8 mouse cellular contexts compared by ENCODE assay signal in the genomic region with DNA sequence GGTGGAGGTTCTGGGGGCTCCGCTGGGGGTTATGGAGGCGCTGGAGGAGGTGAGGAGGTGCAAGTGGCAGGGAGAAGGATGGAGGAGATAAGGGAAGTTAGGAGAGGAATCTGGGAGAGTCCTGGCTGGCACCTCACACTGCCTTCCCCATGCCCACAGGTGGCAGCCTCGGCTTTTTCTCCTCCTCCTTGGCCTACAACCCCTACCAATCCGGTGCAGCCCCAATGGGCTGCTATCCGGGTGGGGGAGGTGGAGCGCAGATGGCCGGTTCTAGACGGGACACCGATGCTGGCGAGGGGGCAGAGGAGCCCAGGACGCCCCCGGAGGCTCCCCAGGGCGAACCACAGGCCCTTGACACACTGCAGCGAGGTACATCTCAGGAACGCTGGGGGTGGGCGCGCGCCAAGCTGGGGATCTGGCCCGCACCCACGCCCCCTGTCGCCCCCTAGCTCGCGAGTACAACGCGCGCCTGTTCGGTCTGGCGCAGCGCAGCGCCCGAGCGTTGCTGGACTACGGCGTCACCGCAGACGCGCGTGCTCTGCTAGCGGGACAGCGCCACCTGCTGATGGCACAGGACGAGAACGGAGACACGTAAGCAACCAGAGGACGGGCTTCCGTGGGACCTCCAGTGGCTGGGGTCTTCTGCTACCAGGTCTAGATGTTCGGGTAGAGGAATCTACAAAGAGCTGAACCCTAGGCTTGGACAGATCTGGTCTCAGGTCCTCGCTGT. TPM values are rescaled to one million over a fixed set of nuclear protein-coding genes. Genes with fewer than 3 reads are reported as not detected.
A peak's percentile ranks its signal among the peaks of the same experiment; 100 is the strongest.
DNase-seq lines count a peak whose midpoint lies in the region; ATAC-seq and TF ChIP-seq lines count a peak whose summit lies in the region.

No protein-coding gene starts in this region.

- no peaks in the 10 kb centered on the region for H3K9me3 ChIP-seq in heart, embryonic 13.5 days
- no peaks in the 10 kb centered on the region for H3K9me3 ChIP-seq in kidney, postnatal 0 days (replicated peaks; ENCODE audit: low read length)
- H3K9me3 ChIP-seq in liver, embryonic 14.5 days (ENCODE audit: control insufficient read depth, low read length), result no peaks in the 10 kb centered on the region
- H3K9me3 ChIP-seq in neural tube, embryonic 11.5 days (ENCODE audit: control insufficient read depth, low read length), result no peaks in the 10 kb centered on the region
- H3K9me3 ChIP-seq in stomach, postnatal 0 days (ENCODE audit: control insufficient read depth, low read length), result no peaks in the 10 kb centered on the region

- no peak overlapping the region for H3K27ac ChIP-seq in heart, embryonic 13.5 days (replicated peaks)
- H3K27ac ChIP-seq in kidney, postnatal 0 days, result no peak overlapping the region
- H3K27ac ChIP-seq in liver, embryonic 14.5 days, result no peak overlapping the region
- no peak overlapping the region for H3K27ac ChIP-seq in neural tube, embryonic 11.5 days (ENCODE audit: low read depth, low read length)
- H3K27ac ChIP-seq in stomach, postnatal 0 days (replicated peaks), result no peak overlapping the region

- TF ChIP-seq EP300 in liver, embryonic 14.5 days (IDR thresholded peaks at IDR 0.05; ENCODE audit: low read depth), result no peak
- TF ChIP-seq EP300 in stomach, postnatal 0 days (optimal IDR thresholded peaks at IDR 0.05), result no peak

- peak; percentile 87 for DNase-seq in CD4-positive helper T cell, adult 2 months (ENCODE audit: low read depth, low spot score)
- peak; percentile 95 for DNase-seq in brain, embryonic 14.5 days (ENCODE audit: low read depth)
- peak; percentile 90 for DNase-seq in kidney, postnatal 0 days (ENCODE audit: low spot score)
- peak; percentile 62 to 70 (median 68) for DNase-seq in liver, embryonic 14.5 days (ENCODE audit: low read depth in 3 of 3, low spot score in 3 of 3)
- DNase-seq in neural tube, embryonic 11.5 days (ENCODE audit: low spot score), result peak; percentile 92
- DNase-seq in stomach, postnatal 0 days (ENCODE audit: low spot score), result peak; percentile 87

- WGBS in heart, embryonic 13.5 days, result 2% methylated on average over 47 of the region's 47 CpGs
- WGBS in kidney, postnatal 0 days, result 2% methylated on average over 47 of the region's 47 CpGs
- WGBS in liver, embryonic 14.5 days (ENCODE audit: insufficient replicate concordance), result 2% methylated on average over 47 of the region's 47 CpGs
- 2% methylated on average over 47 of the region's 47 CpGs for WGBS in neural tube, embryonic 11.5 days
- WGBS in stomach, postnatal 0 days, result 2% methylated on average over 46 of the region's 47 CpGs

- peaks cover 25% of the 10 kb centered on the region for H3K4me1 ChIP-seq in heart, embryonic 13.5 days
- peaks cover 5% of the 10 kb centered on the region; the same call in 1 of the 2 replicates for H3K4me1 ChIP-seq in kidney, postnatal 0 days (replicated peaks; ENCODE audit: insufficient read depth, low read length)
- peaks cover 12 to 16% of the 10 kb centered on the region in 2 experiments for H3K4me1 ChIP-seq in liver, embryonic 14.5 days (replicated peaks; ENCODE audit: control insufficient read depth in 2 of 2, insufficient read depth in 2 of 2, low read length in 1 of 2)
- H3K4me1 ChIP-seq in neural tube, embryonic 11.5 days (ENCODE audit: control insufficient read depth, insufficient read depth, low read length), result peaks cover 14% of the 10 kb centered on the region
- no peaks in the 10 kb centered on the region; the same call in 1 of the 2 replicates for H3K4me1 ChIP-seq in stomach, postnatal 0 days (replicated peaks; ENCODE audit: control insufficient read depth, insufficient read depth)

- peak overlapping the region; percentile 50 for H3K4me3 ChIP-seq in heart, embryonic 13.5 days
- H3K4me3 ChIP-seq in kidney, postnatal 0 days (replicated peaks; ENCODE audit: low read depth, low read length), result peak overlapping the region; percentile 33
- peak overlapping the region; percentile 14 to 51; a peak in 3 of 4 replicates for H3K4me3 ChIP-seq in liver, embryonic 14.5 days (ENCODE audit: insufficient read depth in 1 of 2, low read depth in 2 of 2, low read length in 2 of 2)
- peak overlapping the region; percentile 27 for H3K4me3 ChIP-seq in neural tube, embryonic 11.5 days (ENCODE audit: low read depth, low read length)
- peak overlapping the region; percentile 35 for H3K4me3 ChIP-seq in stomach, postnatal 0 days (ENCODE audit: low read depth, low read length)

- ATAC-seq in erythroblast, adult 5-6 weeks (replicated peaks; ENCODE audit: low FRiP score, poor library complexity, severe bottlenecking), result peak; percentile 53
- ATAC-seq in heart, embryonic 13.5 days (ENCODE audit: extremely low read depth, insufficient number of reproducible peaks, low FRiP score, low TSS enrichment), result no peak
- no peak for ATAC-seq in kidney, postnatal 0 days (replicated peaks; ENCODE audit: low FRiP score, low read depth)
- ATAC-seq in liver, embryonic 14.5 days (ENCODE audit: insufficient read depth), result no peak
- peak; percentile 24 for ATAC-seq in neural tube, embryonic 11.5 days (ENCODE audit: insufficient read depth, low FRiP score, low TSS enrichment)
- ATAC-seq in stomach, postnatal 0 days (ENCODE audit: low FRiP score, low TSS enrichment), result peak; percentile 8; the same call in 1 of the 2 replicates

- H3K36me3 ChIP-seq in heart, embryonic 13.5 days, result peaks cover 48% of the 10 kb centered on the region
- H3K36me3 ChIP-seq in kidney, postnatal 0 days (ENCODE audit: insufficient read depth, low read length), result peaks cover 18% of the 10 kb centered on the region
- H3K36me3 ChIP-seq in liver, embryonic 14.5 days (replicated peaks; ENCODE audit: control insufficient read depth, insufficient read depth, low read depth), result no peaks in the 10 kb centered on the region
- no peaks in the 10 kb centered on the region for H3K36me3 ChIP-seq in neural tube, embryonic 11.5 days (ENCODE audit: control insufficient read depth, insufficient read depth, low read length)
- H3K36me3 ChIP-seq in stomach, postnatal 0 days (ENCODE audit: control insufficient read depth, insufficient read depth, low read length), result peaks cover 32% of the 10 kb centered on the region

- H3K9ac ChIP-seq in heart, embryonic 13.5 days, result peak overlapping the region; percentile 77
- peak overlapping the region; percentile 44; the same call in 1 of the 2 replicates for H3K9ac ChIP-seq in kidney, postnatal 0 days (ENCODE audit: low read depth, low read length)
- H3K9ac ChIP-seq in liver, embryonic 14.5 days (replicated peaks), result peak overlapping the region; percentile 31
- peak overlapping the region; percentile 39 for H3K9ac ChIP-seq in neural tube, embryonic 11.5 days (ENCODE audit: low read length)
- peak overlapping the region; percentile 54; the same call in 1 of the 2 replicates for H3K9ac ChIP-seq in stomach, postnatal 0 days (ENCODE audit: low read length)

- H3K27me3 ChIP-seq in heart, embryonic 13.5 days (replicated peaks), result peaks cover 52% of the 10 kb centered on the region
- peaks cover 1% of the 10 kb centered on the region; the same call in 1 of the 2 replicates for H3K27me3 ChIP-seq in kidney, postnatal 0 days (ENCODE audit: insufficient read depth, low read length)
- no peaks in the 10 kb centered on the region for H3K27me3 ChIP-seq in liver, embryonic 14.5 days (ENCODE audit: control insufficient read depth, insufficient read depth, low read length)
- peaks cover 25% of the 10 kb centered on the region for H3K27me3 ChIP-seq in neural tube, embryonic 11.5 days (ENCODE audit: control insufficient read depth, insufficient read depth, low read length)
- no peaks in the 10 kb centered on the region for H3K27me3 ChIP-seq in stomach, postnatal 0 days (ENCODE audit: control insufficient read depth, insufficient read depth, low read length)

- TF ChIP-seq CTCF in brain, embryonic 14.5 days (IDR thresholded peaks at IDR 0.05; ENCODE audit: borderline replicate concordance, extremely low read depth, insufficient read depth, insufficient read length), result peak; percentile 94
- TF ChIP-seq CTCF in kidney, postnatal 0 days (IDR thresholded peaks at IDR 0.05; ENCODE audit: low read depth), result peak; percentile 96
- peak; percentile 98 for TF ChIP-seq CTCF in liver, embryonic 14.5 days (IDR thresholded peaks at IDR 0.05; ENCODE audit: low read depth)
- peak; percentile 97 for TF ChIP-seq CTCF in stomach, postnatal 0 days (IDR thresholded peaks at IDR 0.05; ENCODE audit: low read depth)

- no peak for TF ChIP-seq POLR2A in brain, embryonic 14.5 days (IDR thresholded peaks at IDR 0.05; ENCODE audit: borderline replicate concordance, extremely low read depth, insufficient read depth, insufficient read length, poor library complexity, severe bottlenecking)

- H3K4me2 ChIP-seq in heart, embryonic 13.5 days, result peak overlapping the region; percentile 78
- H3K4me2 ChIP-seq in kidney, postnatal 0 days (ENCODE audit: low read length), result peak overlapping the region; percentile 84
- H3K4me2 ChIP-seq in liver, embryonic 14.5 days (ENCODE audit: low read depth), result peak overlapping the region; percentile 73
- H3K4me2 ChIP-seq in neural tube, embryonic 11.5 days (ENCODE audit: low read depth), result peak overlapping the region; percentile 58
- H3K4me2 ChIP-seq in stomach, postnatal 0 days (replicated peaks; ENCODE audit: low read depth), result peak overlapping the region; percentile 69

RNA-seq across cellular contexts. Expression of a gene that starts 4.8 kb away (rescaled TPM):
- polyA plus RNA-seq in brain, embryonic 14.5 days (2012; rRNA removed), result 3.9 and 4.3 TPM in 2 replicates
- 0.96 and 1.0 TPM in 2 replicates for total RNA-seq in erythroblast, adult 5-6 weeks (2015; ENCODE audit: low replicate concordance)
- total RNA-seq in erythroblast, adult 5-6 weeks (2017; ENCODE audit: low replicate concordance), result 2.8 and 3.1 TPM in 2 replicates
- polyA plus RNA-seq in heart, embryonic 13.5 days (2015; fragmentation: Nextera tagmentation; extraction: Ambion mirVana), result 6.3 and 7.2 TPM in 2 replicates
- polyA plus RNA-seq in kidney, postnatal 0 days (2015; fragmentation: Nextera tagmentation; extraction: Ambion mirVana), result 8.7 and 8.8 TPM in 2 replicates
- 4.0 and 4.5 TPM in 2 replicates for polyA plus RNA-seq in liver, embryonic 14.5 days (2012; rRNA removed)
- 2.6 and 3.9 TPM in 2 replicates for polyA plus RNA-seq in liver, embryonic 14.5 days (2014; fragmentation: Nextera tagmentation; extraction: Ambion mirVana)
- polyA plus RNA-seq in neural tube, embryonic 11.5 days (2014; fragmentation: Nextera tagmentation; extraction: Ambion mirVana), result 4.1 and 4.3 TPM in 2 replicates
- 11.4 and 11.6 TPM in 2 replicates for polyA plus RNA-seq in stomach, postnatal 0 days (2015; fragmentation: Nextera tagmentation; extraction: Ambion mirVana)

RNA-seq across cellular contexts. Expression of a gene that starts 18.1 kb away (rescaled TPM):
- polyA plus RNA-seq in brain, embryonic 14.5 days (2012; rRNA removed), result 292 and 297 TPM in 2 replicates
- total RNA-seq in erythroblast, adult 5-6 weeks (2015; ENCODE audit: low replicate concordance), result 0.63 TPM in 1 of 2 replicates, not detected in the other
- total RNA-seq in erythroblast, adult 5-6 weeks (2017; ENCODE audit: low replicate concordance), result 0.70 TPM in 1 of 2 replicates, not detected in the other
- 4.3 and 5.6 TPM in 2 replicates for polyA plus RNA-seq in heart, embryonic 13.5 days (2015; fragmentation: Nextera tagmentation; extraction: Ambion mirVana)
- polyA plus RNA-seq in kidney, postnatal 0 days (2015; fragmentation: Nextera tagmentation; extraction: Ambion mirVana), result 2.7 and 2.9 TPM in 2 replicates
- 4.9 and 5.9 TPM in 2 replicates for polyA plus RNA-seq in liver, embryonic 14.5 days (2012; rRNA removed)
- polyA plus RNA-seq in liver, embryonic 14.5 days (2014; fragmentation: Nextera tagmentation; extraction: Ambion mirVana), result 4.9 and 6.2 TPM in 2 replicates
- polyA plus RNA-seq in neural tube, embryonic 11.5 days (2014; fragmentation: Nextera tagmentation; extraction: Ambion mirVana), result 10.9 and 12.7 TPM in 2 replicates
- polyA plus RNA-seq in stomach, postnatal 0 days (2015; fragmentation: Nextera tagmentation; extraction: Ambion mirVana), result 44.9 and 59.2 TPM in 2 replicates

RNA-seq across cellular contexts. Expression of a gene that starts 19.1 kb away (rescaled TPM):
- polyA plus RNA-seq in brain, embryonic 14.5 days (2012; rRNA removed), result 37.1 and 45.9 TPM in 2 replicates
- not detected in 2 replicates for total RNA-seq in erythroblast, adult 5-6 weeks (2015; ENCODE audit: low replicate concordance)
- not detected in 2 replicates for total RNA-seq in erythroblast, adult 5-6 weeks (2017; ENCODE audit: low replicate concordance)
- 9.5 and 10.2 TPM in 2 replicates for polyA plus RNA-seq in heart, embryonic 13.5 days (2015; fragmentation: Nextera tagmentation; extraction: Ambion mirVana)
- 29.9 and 33.8 TPM in 2 replicates for polyA plus RNA-seq in kidney, postnatal 0 days (2015; fragmentation: Nextera tagmentation; extraction: Ambion mirVana)
- 6.3 and 8.0 TPM in 2 replicates for polyA plus RNA-seq in liver, embryonic 14.5 days (2012; rRNA removed)
- 10.0 and 12.5 TPM in 2 replicates for polyA plus RNA-seq in liver, embryonic 14.5 days (2014; fragmentation: Nextera tagmentation; extraction: Ambion mirVana)
- polyA plus RNA-seq in neural tube, embryonic 11.5 days (2014; fragmentation: Nextera tagmentation; extraction: Ambion mirVana), result 22.0 and 24.5 TPM in 2 replicates
- polyA plus RNA-seq in stomach, postnatal 0 days (2015; fragmentation: Nextera tagmentation; extraction: Ambion mirVana), result 13.2 and 14.8 TPM in 2 replicates

RNA-seq across cellular contexts. Expression of a gene that starts 29.6 kb away (rescaled TPM):
- polyA plus RNA-seq in brain, embryonic 14.5 days (2012; rRNA removed), result 206 and 246 TPM in 2 replicates
- total RNA-seq in erythroblast, adult 5-6 weeks (2015; ENCODE audit: low replicate concordance), result 8.1 and 8.4 TPM in 2 replicates
- total RNA-seq in erythroblast, adult 5-6 weeks (2017; ENCODE audit: low replicate concordance), result 23.6 and 39.4 TPM in 2 replicates
- 114 and 131 TPM in 2 replicates for polyA plus RNA-seq in heart, embryonic 13.5 days (2015; fragmentation: Nextera tagmentation; extraction: Ambion mirVana)
- polyA plus RNA-seq in kidney, postnatal 0 days (2015; fragmentation: Nextera tagmentation; extraction: Ambion mirVana), result 167 and 173 TPM in 2 replicates
- 35.3 and 54.9 TPM in 2 replicates for polyA plus RNA-seq in liver, embryonic 14.5 days (2012; rRNA removed)
- 76.6 and 79.2 TPM in 2 replicates for polyA plus RNA-seq in liver, embryonic 14.5 days (2014; fragmentation: Nextera tagmentation; extraction: Ambion mirVana)
- 263 and 274 TPM in 2 replicates for polyA plus RNA-seq in neural tube, embryonic 11.5 days (2014; fragmentation: Nextera tagmentation; extraction: Ambion mirVana)
- 75.3 and 77.5 TPM in 2 replicates for polyA plus RNA-seq in stomach, postnatal 0 days (2015; fragmentation: Nextera tagmentation; extraction: Ambion mirVana)

RNA-seq across cellular contexts. Expression of a gene that starts 32.0 kb away (rescaled TPM):
- polyA plus RNA-seq in brain, embryonic 14.5 days (2012; rRNA removed), result 16.1 and 18.2 TPM in 2 replicates
- total RNA-seq in erythroblast, adult 5-6 weeks (2015; ENCODE audit: low replicate concordance), result 5.4 and 9.6 TPM in 2 replicates
- 1.4 and 1.8 TPM in 2 replicates for total RNA-seq in erythroblast, adult 5-6 weeks (2017; ENCODE audit: low replicate concordance)
- polyA plus RNA-seq in heart, embryonic 13.5 days (2015; fragmentation: Nextera tagmentation; extraction: Ambion mirVana), result 4.5 and 5.2 TPM in 2 replicates
- 12.0 and 14.0 TPM in 2 replicates for polyA plus RNA-seq in kidney, postnatal 0 days (2015; fragmentation: Nextera tagmentation; extraction: Ambion mirVana)
- polyA plus RNA-seq in liver, embryonic 14.5 days (2012; rRNA removed), result 9.5 and 12.5 TPM in 2 replicates
- 8.3 and 9.5 TPM in 2 replicates for polyA plus RNA-seq in liver, embryonic 14.5 days (2014; fragmentation: Nextera tagmentation; extraction: Ambion mirVana)
- polyA plus RNA-seq in neural tube, embryonic 11.5 days (2014; fragmentation: Nextera tagmentation; extraction: Ambion mirVana), result 6.8 and 7.3 TPM in 2 replicates
- polyA plus RNA-seq in stomach, postnatal 0 days (2015; fragmentation: Nextera tagmentation; extraction: Ambion mirVana), result 5.3 and 7.7 TPM in 2 replicates

Comparison
In these comparisons a context has a peak if more than half of its experiments do, and no peak if none do; other contexts are left out.
1. ATAC-seq: peak in erythroblast, adult 5-6 weeks (single experiment), neural tube, embryonic 11.5 days (single experiment) and stomach, postnatal 0 days (single experiment); none in heart, embryonic 13.5 days (single experiment), kidney, postnatal 0 days (single experiment) and liver, embryonic 14.5 days (single experiment).
2. Peak in every context shown above with its lines, with median percentiles within 50 percentile points of each other: DNase-seq, CTCF ChIP-seq, H3K4me2 ChIP-seq, H3K4me3 ChIP-seq and H3K9ac ChIP-seq.